Mouse (Mus musculus) embryonic facial prominence, embryonic 13.5 days (tissue): ENCODE data around the gene Drc3. TPM values are rescaled to one million over a fixed set of nuclear protein-coding genes. Genes with fewer than 3 reads are reported as not detected.
"Not testable (repeated sequence)": the region's sequence is repeated elsewhere in the genome, so short reads cannot be mapped to it uniquely, and the experiment has no call there.

Experiments used
- ATAC-seq: fragments of 200-750 bp; cut with Nextera tagmentation; 2 replicates; pipeline ENCODE4 v1.8.0; 2017; ENCODE audit warnings: low read depth; ENCODE audit not compliant: insufficient number of reproducible peaks, insufficient read depth, low FRiP score, low TSS enrichment
- H3K27ac ChIP-seq: fragments of 300-500 bp; sonication (generic); 2 replicates; pipeline ENCODE4 v1.5.1; 2015; ENCODE audit warnings: moderate library complexity, mild to moderate bottlenecking, inconsistent platforms
- H3K27me3 ChIP-seq: fragments of 300-500 bp; sonication (generic); 2 replicates; pipeline ENCODE4 v1.6.1; 2015; ENCODE audit warnings: mild to moderate bottlenecking, inconsistent platforms
- H3K36me3 ChIP-seq: fragments of 300-500 bp; sonication (generic); 2 replicates; pipeline ENCODE4 v1.6.1; 2015; ENCODE audit warnings: mild to moderate bottlenecking, inconsistent platforms
- H3K4me1 ChIP-seq: fragments of 300-500 bp; sonication (generic); 2 replicates; pipeline ENCODE4 v1.6.1; 2015; ENCODE audit warnings: inconsistent platforms
- H3K4me2 ChIP-seq: fragments of 300-500 bp; sonication (generic); 2 replicates; pipeline ENCODE4 v1.6.1; 2015; ENCODE audit warnings: moderate library complexity, mild to moderate bottlenecking, inconsistent platforms
- H3K4me3 ChIP-seq: fragments of 300-500 bp; sonication (generic); 2 replicates; pipeline ENCODE4 v1.5.1; 2015; ENCODE audit warnings: mild to moderate bottlenecking, inconsistent platforms
- H3K9ac ChIP-seq: fragments of 300-500 bp; sonication (generic); 2 replicates; pipeline ENCODE4 v1.6.1; 2015; ENCODE audit warnings: mild to moderate bottlenecking, inconsistent platforms
- H3K9me3 ChIP-seq: fragments of 300-500 bp; sonication (generic); 2 replicates; pipeline ENCODE4 v1.6.1; 2016; ENCODE audit warnings: inconsistent platforms
- WGBS: fragments of 180-500 bp; shearing (Covaris S2); methylation state at CpG from one replicate; pipeline ENCODE4 v1.1.7; 2015; ENCODE audit warnings: mixed read lengths; 5-methylcytosine and 5-hydroxymethylcytosine counted together
- polyA plus RNA-seq: library from polyadenylated mRNA; unstranded; fragments of >200 nt; fragmentation: Nextera tagmentation; extraction: Ambion mirVana; gene quantifications from 2 replicates; pipeline ENCODE4 v1.2.1, GENCODE M21; 2015

The Drc3 gene
- polyA plus RNA-seq, 1 experiment from 2014 or later: 2.4 TPM

DNA sequence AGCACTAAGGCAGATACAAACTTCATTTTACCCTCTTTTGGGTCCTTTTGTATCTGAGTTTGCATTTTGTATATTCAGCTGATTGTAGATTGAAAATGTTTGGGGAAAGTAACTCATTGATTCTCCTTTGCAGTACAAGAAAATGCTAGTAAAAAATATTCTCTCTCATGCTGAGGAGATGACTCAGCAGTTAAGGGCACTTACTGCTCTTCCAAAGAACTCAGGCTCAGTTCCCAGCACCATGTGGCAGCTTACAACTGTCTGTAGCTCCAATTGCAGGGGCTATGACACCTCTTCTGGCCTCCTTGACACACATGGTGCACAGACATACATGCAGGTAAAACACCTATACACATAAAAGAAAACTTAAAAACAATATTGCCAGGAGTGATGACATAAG, 80.4 kb downstream of the Drc3 start:
- ATAC-seq: no peak
- Histone ChIP-seq H3K9ac (no peak overlapping the region), H3K27me3 (no peaks in the 10 kb centered on the region), H3K4me2 (no peak overlapping the region), H3K27ac (no peak overlapping the region), H3K9me3 (no peaks in the 10 kb centered on the region), H3K4me3 (no peak overlapping the region), H3K4me1 (no peaks in the 10 kb centered on the region), H3K36me3 (peaks cover 75% of the 10 kb centered on the region)

DNA sequence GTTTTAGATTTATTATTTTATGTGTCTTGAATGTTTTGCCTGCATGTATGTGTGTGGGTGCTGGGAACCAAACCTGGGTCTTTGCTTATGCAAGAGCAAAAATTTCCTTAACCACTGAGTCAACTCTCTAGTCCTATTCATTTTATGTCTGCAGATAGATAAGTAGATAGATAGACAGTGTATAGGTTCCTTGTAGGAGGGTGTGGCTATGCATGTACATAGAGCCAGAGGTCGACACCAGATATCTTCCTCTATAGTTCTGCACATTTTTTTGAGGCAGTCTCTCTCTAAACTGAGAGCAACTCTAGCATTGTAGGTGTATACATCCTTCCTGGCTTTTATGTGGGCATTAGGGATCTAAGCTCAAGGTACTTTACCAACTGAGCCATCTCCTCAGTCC, 82.0 kb downstream of the Drc3 start:
- H3K4me2 ChIP-seq: no peak overlapping the region
- no peaks in the 10 kb centered on the region for H3K27me3 ChIP-seq
- no peak overlapping the region for H3K27ac ChIP-seq
- peaks cover 74% of the 10 kb centered on the region for H3K36me3 ChIP-seq
- H3K4me1 ChIP-seq: no peaks in the 10 kb centered on the region
- no peak overlapping the region for H3K9ac ChIP-seq
- 97% methylated on average over 1 of the region's 1 CpGs for WGBS
- H3K4me3 ChIP-seq: no peak overlapping the region
- no peaks in the 10 kb centered on the region for H3K9me3 ChIP-seq
- no peak for ATAC-seq

GRCm38 (mm10) chr11:60436618-60437017, 83.5 kb downstream of the Drc3 start:
- Histone ChIP-seq H3K27ac (no peak overlapping the region), H3K27me3 (no peaks in the 10 kb centered on the region), H3K4me2 (no peak overlapping the region), H3K36me3 (peaks cover 71% of the 10 kb centered on the region), H3K9ac (no peak overlapping the region), H3K9me3 (no peaks in the 10 kb centered on the region), H3K4me3 (no peak overlapping the region), H3K4me1 (no peaks in the 10 kb centered on the region)
- ATAC-seq: no peak
- 88% methylated on average over 3 of the region's 3 CpGs for WGBS

GRCm38 (mm10) chr11:60439621-60440020, 86.5 kb downstream of the Drc3 start:
- H3K4me1 ChIP-seq, H3K9ac ChIP-seq, H3K4me2 ChIP-seq, ATAC-seq, H3K9me3 ChIP-seq, H3K27me3 ChIP-seq, H3K27ac ChIP-seq, H3K4me3 ChIP-seq: not testable (repeated sequence)
- H3K36me3 ChIP-seq: peaks cover 74% of the 10 kb centered on the region
- 33% methylated on average over 1 of the region's 1 CpGs for WGBS

DNA sequence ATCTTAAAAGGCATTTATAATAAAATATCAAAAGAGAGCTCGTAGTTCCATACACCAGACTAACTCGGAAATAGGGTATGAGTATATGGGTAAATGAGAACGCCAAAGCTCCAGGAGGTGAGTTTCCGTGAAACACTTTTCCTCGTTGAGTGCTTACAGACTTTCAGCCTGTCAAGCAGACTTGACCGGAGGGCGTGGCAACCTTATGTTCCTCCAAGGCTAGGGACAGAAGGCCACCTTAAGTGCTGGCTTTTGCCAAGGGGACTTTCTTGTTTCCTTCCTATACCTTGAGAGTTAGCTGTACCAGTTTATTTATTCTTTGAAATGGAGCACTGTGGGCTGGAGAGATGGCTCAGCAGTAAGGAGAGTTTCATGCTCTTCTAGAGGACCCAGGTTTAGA, 87.0 kb downstream of the Drc3 start:
- Histone ChIP-seq H3K4me2 (no peak overlapping the region), H3K4me3 (no peak overlapping the region), H3K4me1 (no peaks in the 10 kb centered on the region), H3K27ac (no peak overlapping the region), H3K36me3 (peaks cover 70% of the 10 kb centered on the region), H3K27me3 (no peaks in the 10 kb centered on the region), H3K9ac (no peak overlapping the region), H3K9me3 (no peaks in the 10 kb centered on the region)
- no peak for ATAC-seq
- WGBS: 52% methylated on average over 7 of the region's 7 CpGs

DNA sequence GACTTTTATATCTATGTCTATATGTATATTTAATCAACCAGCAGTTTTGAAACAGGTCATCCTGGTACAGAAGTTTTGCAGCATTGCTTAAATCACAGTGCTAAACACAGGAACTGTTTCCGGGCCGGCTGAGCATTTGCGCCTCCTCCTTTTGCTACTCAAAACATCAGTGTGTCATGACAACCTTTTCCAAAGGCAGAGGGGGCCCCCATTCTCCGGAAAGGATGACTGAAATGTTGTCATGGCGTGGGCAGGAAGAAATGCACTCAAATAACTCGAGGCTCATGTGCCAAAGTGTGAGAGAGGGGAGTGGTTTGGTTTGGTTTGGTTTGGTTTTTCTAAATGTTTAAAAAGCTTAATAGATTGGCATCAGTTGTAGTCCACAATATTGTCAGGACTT, 89.8 kb downstream of the Drc3 start:
- 87% methylated on average over 6 of the region's 6 CpGs for WGBS
- no peak for ATAC-seq
- H3K9me3 ChIP-seq: no peaks in the 10 kb centered on the region
- H3K9ac ChIP-seq: no peak overlapping the region
- no peaks in the 10 kb centered on the region for H3K27me3 ChIP-seq
- H3K4me3 ChIP-seq: no peak overlapping the region
- no peak overlapping the region for H3K4me2 ChIP-seq
- peaks cover 48% of the 10 kb centered on the region for H3K36me3 ChIP-seq
- no peak overlapping the region for H3K27ac ChIP-seq
- peaks cover 4% of the 10 kb centered on the region; the same call in 1 of the 2 replicates for H3K4me1 ChIP-seq

Other genes with a start within 250 kb of the Drc3 start
- gene Rai1, start 248.3 kb upstream of the Drc3 start, polyA plus RNA-seq: 27.9 and 28.5 TPM in 2 replicates
- gene Srebf1, start 130.7 kb upstream of the Drc3 start, polyA plus RNA-seq: 59.1 and 61.9 TPM in 2 replicates
- 27.8 and 29.5 TPM in 2 replicates for gene Tom1l2, start 424 bp upstream of the Drc3 start, polyA plus RNA-seq
- 25.3 and 25.8 TPM in 2 replicates for gene Gid4, start 63.8 kb downstream of the Drc3 start, polyA plus RNA-seq
- gene Atpaf2, start 65.1 kb downstream of the Drc3 start, polyA plus RNA-seq: 52.7 and 54.9 TPM in 2 replicates
- gene Drg2, start 101.3 kb downstream of the Drc3 start, polyA plus RNA-seq: 113 and 124 TPM in 2 replicates
- gene Myo15, start 116.0 kb downstream of the Drc3 start, polyA plus RNA-seq: 0.67 and 0.77 TPM in 2 replicates
- gene Alkbh5, start 183.1 kb downstream of the Drc3 start, polyA plus RNA-seq: 35.2 and 36.6 TPM in 2 replicates